Mouse (Mus musculus) brown adipose tissue, adult 24 weeks (tissue): ENCODE measurements around the gene Ep400. TPM values are rescaled to one million over a fixed set of nuclear protein-coding genes. Genes with fewer than 3 reads are reported as not detected.

ENCODE experiments used
- H3K27ac ChIP-seq: fragments of 200-500 bp; replicated peaks from 2 replicates; pipeline ENCODE4 v1.5.1; 2012; ENCODE audit warnings: low read depth, mild to moderate bottlenecking, low read length
- H3K4me1 ChIP-seq: fragments of 200-500 bp; 2 replicates; pipeline ENCODE4 v1.6.1; 2012; ENCODE audit warnings: low read length, mixed read lengths; ENCODE audit not compliant: control insufficient read depth, insufficient read depth, insufficient read length
- H3K4me3 ChIP-seq: fragments of 200-500 bp; 2 replicates; pipeline ENCODE4 v1.5.1; 2012; ENCODE audit warnings: low read depth, mild to moderate bottlenecking, low read length, moderate library complexity; ENCODE audit not compliant: insufficient read depth
- polyA plus RNA-seq: library from polyadenylated mRNA; stranded (reverse); fragments of >200 nt; gene quantifications from 2 replicates; pipeline ENCODE4 v1.2.4, GENCODE M21; 2012; ENCODE audit not compliant: missing spikeins, insufficient read depth, insufficient read length

The Ep400 gene
- 8.3 and 10.6 TPM in 2 replicates for polyA plus RNA-seq

- peak within 1 kb of the TSS; percentile 87 for H3K4me3 ChIP-seq
- peak within 1 kb of the TSS; percentile 68; the same call in 1 of the 2 replicates for H3K27ac ChIP-seq
- H3K4me1 ChIP-seq = peaks cover 2% of the 10 kb centered on the region; the same call in 1 of the 2 replicates
Observed at GRCm38 (mm10) chr5:110770448-110771158, at the start of gene Ep400. Ep400 (minus strand) TSS chr5:110770717.

GRCm38 (mm10) chr5:110809667-110810325 lies 39.3 kb upstream of the Ep400 start, which contains the start of gene Ulk1:
Ulk1 (minus strand) TSS chr5:110810097.
- peak within 1 kb of the TSS; percentile 94 for H3K4me3 ChIP-seq
- H3K4me1 ChIP-seq = peaks cover 10% of the 10 kb centered on the region
- H3K27ac ChIP-seq = peak within 1 kb of the TSS; percentile 69

- Histone ChIP-seq H3K27ac (peak overlapping the region; percentile 69), H3K4me3 (peak overlapping the region; percentile 94), H3K4me1 (peaks cover 10% of the 10 kb centered on the region)
Observed at GRCm38 (mm10) chr5:110808821-110809666, 38.5 kb upstream of the Ep400 start.

GRCm38 (mm10) chr5:110808061-110808631 lies 37.6 kb upstream of the Ep400 start:
- H3K4me1 ChIP-seq = peaks cover 10% of the 10 kb centered on the region
- peak overlapping the region; percentile 94 for H3K4me3 ChIP-seq

DNA sequence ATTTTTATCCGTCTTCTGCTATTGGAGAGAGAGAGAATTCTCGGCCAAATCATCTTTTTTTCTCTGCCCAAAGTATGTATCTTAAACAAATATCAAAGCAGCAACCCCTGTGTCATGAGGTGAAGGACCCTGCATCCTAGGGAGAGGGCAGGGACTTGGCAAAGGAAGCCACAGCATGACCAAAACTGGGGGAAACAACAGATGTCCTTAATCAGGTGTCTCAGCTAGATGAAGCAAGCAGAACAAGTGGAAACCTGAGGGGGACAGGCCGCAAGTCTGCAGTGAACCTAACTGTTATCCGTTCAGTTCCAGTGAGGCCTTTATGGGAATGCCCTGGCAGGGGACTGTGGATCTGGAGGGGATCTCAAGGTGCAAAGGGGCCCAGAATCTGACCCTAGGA lies 36.9 kb upstream of the Ep400 start:
- Histone ChIP-seq H3K27ac (peak overlapping the region; percentile 74), H3K4me3 (peak overlapping the region; percentile 94), H3K4me1 (peaks cover 10% of the 10 kb centered on the region)

More at GRCm38 (mm10) chr5:110808061-110808631, 37.6 kb upstream of the Ep400 start:
- peak overlapping the region; percentile 74 for H3K27ac ChIP-seq

DNA sequence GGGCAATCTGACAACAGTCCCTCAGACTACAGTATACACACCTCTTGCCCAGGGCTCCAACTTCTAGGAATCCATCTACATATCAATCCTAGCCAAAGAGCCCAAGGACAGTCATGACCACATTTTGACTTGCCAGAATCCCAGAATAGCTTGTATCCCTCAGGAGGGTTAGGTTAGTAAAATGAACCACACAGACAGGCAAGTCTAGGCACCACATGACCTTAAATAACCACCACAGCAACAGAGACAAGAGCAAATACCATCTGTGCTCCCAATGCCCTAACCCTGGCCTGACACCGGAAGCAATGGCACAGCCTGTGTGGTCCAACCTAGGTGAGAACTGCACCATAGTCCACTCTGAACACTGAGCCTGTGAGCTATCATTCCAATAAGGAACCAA lies 36.2 kb upstream of the Ep400 start:
- Histone ChIP-seq H3K4me3 (no peak overlapping the region), H3K27ac (0 out of 2 replicates have a peak overlapping the region, but pooled peaks have one; percentile 4)

GRCm38 (mm10) chr5:110806154-110806553 lies 35.6 kb upstream of the Ep400 start:
- peaks cover 20% of the 10 kb centered on the region for H3K4me1 ChIP-seq
- H3K27ac ChIP-seq = no peak overlapping the region
- no peak overlapping the region for H3K4me3 ChIP-seq

More for the DNA sequence above, 36.2 kb upstream of the Ep400 start:
- peaks cover 16% of the 10 kb centered on the region for H3K4me1 ChIP-seq

- H3K4me3 ChIP-seq = no peak overlapping the region
- H3K27ac ChIP-seq = no peak overlapping the region
- peaks cover 24% of the 10 kb centered on the region for H3K4me1 ChIP-seq
Observed at GRCm38 (mm10) chr5:110804012-110804743, 33.7 kb upstream of the Ep400 start.

GRCm38 (mm10) chr5:110802809-110803208 lies 32.3 kb upstream of the Ep400 start:
- H3K4me1 ChIP-seq = peaks cover 23% of the 10 kb centered on the region
- no peak overlapping the region for H3K27ac ChIP-seq
- H3K4me3 ChIP-seq = no peak overlapping the region

DNA sequence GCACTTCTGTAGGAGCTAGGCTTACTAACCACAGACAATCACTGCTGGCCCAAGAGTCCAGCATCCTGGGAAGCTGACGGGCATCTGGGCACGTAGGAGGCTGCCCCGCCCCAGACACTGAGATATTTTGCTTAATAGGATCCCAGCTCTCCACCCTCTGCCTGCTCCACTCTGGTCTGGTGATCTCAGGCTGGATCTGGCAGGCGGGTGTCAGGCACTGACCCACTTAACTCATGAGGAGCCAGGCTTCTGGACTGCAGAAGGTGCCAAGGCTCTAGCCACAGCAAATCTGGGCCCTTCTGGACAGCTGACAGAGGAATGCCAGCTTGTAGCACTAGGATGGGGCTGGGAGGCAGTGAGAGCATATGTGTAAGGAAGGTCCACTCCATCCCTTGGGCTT lies 31.7 kb upstream of the Ep400 start:
- H3K4me1 ChIP-seq = peaks cover 20% of the 10 kb centered on the region
- H3K27ac ChIP-seq = no peak overlapping the region
- no peak overlapping the region for H3K4me3 ChIP-seq

GRCm38 (mm10) chr5:110801036-110801624 lies 30.6 kb upstream of the Ep400 start:
- Histone ChIP-seq H3K4me3 (no peak overlapping the region), H3K4me1 (peaks cover 17% of the 10 kb centered on the region), H3K27ac (no peak overlapping the region)

DNA sequence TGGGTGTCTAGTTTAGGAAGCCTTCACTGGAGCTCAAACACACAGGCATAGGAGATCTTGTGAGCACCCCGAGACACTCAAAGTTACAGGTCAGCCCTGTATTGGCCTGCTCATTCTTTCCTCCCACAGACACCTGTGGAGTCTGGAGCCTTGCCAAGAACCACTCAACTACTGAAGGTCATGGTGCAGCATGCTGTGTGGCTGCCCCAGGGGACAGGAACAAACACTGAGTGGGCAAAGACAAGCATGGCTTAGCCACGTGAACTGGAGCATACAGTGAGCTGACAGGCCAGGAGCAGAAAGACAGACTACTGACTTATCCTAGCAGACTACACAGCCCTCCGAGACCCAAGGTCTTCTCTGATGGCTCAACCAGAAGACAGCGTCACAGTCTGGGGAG lies 27.2 kb upstream of the Ep400 start:
- no peak overlapping the region for H3K27ac ChIP-seq
- peaks cover 14% of the 10 kb centered on the region; the same call in 1 of the 2 replicates for H3K4me1 ChIP-seq
- no peak overlapping the region for H3K4me3 ChIP-seq

GRCm38 (mm10) chr5:110794363-110794762 lies 23.8 kb upstream of the Ep400 start:
- Histone ChIP-seq H3K4me3 (no peak overlapping the region), H3K4me1 (no peaks in the 10 kb centered on the region), H3K27ac (no peak overlapping the region)

DNA sequence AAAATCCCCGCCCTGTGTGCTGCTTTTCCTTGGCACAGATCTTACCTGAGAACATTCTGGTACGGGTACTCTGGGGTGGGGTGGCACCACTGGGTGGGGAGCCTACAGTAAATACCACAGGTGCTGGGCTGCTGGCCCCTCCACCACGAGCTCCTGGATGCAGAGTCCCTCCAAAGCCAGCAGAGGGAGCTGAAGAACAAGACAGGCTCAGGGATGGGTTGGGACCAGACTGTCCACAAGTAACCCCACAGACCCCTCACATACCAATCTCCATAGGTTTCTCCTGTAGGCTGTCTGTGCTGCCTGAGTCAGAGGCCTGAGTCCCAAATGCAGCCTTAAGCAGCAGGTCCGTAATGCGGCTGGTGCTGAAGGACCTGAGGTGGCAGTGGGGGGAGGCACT lies 18.2 kb upstream of the Ep400 start:
- Histone ChIP-seq H3K27ac (no peak overlapping the region), H3K4me1 (no peaks in the 10 kb centered on the region), H3K4me3 (no peak overlapping the region)
